Mouse (Mus musculus): Measurements from ENCODE around the gene Slc12a5. TPM values are rescaled to one million over a fixed set of nuclear protein-coding genes. Genes with fewer than 3 reads are reported as not detected.

Slc12a5 gene
- polyA plus RNA-seq, 1 experiment from 2014 or later = 0.93 TPM

Other genes starting within 250 kb of the Slc12a5 start
- gene Spint5, start 245.5 kb upstream of the Slc12a5 start, polyA plus RNA-seq (2016; fragmentation: Nextera tagmentation; extraction: Ambion mirVana) = not detected in 2 replicates
- gene Wfdc3, start 214.9 kb upstream of the Slc12a5 start, polyA plus RNA-seq (2016; fragmentation: Nextera tagmentation; extraction: Ambion mirVana) = 0.61 and 1.0 TPM in 2 replicates
- gene Dnttip1, start 214.8 kb upstream of the Slc12a5 start, polyA plus RNA-seq (2016; fragmentation: Nextera tagmentation; extraction: Ambion mirVana) = 80.6 and 81.1 TPM in 2 replicates
- gene Ube2c, start 190.9 kb upstream of the Slc12a5 start, polyA plus RNA-seq (2016; fragmentation: Nextera tagmentation; extraction: Ambion mirVana) = 638 and 648 TPM in 2 replicates
- gene Tnnc2, start 180.8 kb upstream of the Slc12a5 start, polyA plus RNA-seq (2016; fragmentation: Nextera tagmentation; extraction: Ambion mirVana) = not detected in 2 replicates
- gene Snx21, start 175.0 kb upstream of the Slc12a5 start, polyA plus RNA-seq (2016; fragmentation: Nextera tagmentation; extraction: Ambion mirVana) = 10.4 and 11.0 TPM in 2 replicates
- gene Acot8, start 155.9 kb upstream of the Slc12a5 start, polyA plus RNA-seq (2016; fragmentation: Nextera tagmentation; extraction: Ambion mirVana) = 15.3 and 16.3 TPM in 2 replicates
- gene Zswim3, start 155.7 kb upstream of the Slc12a5 start, polyA plus RNA-seq (2016; fragmentation: Nextera tagmentation; extraction: Ambion mirVana) = 8.6 and 9.2 TPM in 2 replicates
- 25.5 and 25.9 TPM in 2 replicates for gene Zswim1, start 138.1 kb upstream of the Slc12a5 start, polyA plus RNA-seq (2016; fragmentation: Nextera tagmentation; extraction: Ambion mirVana)
- gene Spata25, start 132.3 kb upstream of the Slc12a5 start, polyA plus RNA-seq (2016; fragmentation: Nextera tagmentation; extraction: Ambion mirVana) = 0.19 TPM in 1 of 2 replicates, not detected in the other
- gene Ctsa, start 127.9 kb upstream of the Slc12a5 start, polyA plus RNA-seq (2016; fragmentation: Nextera tagmentation; extraction: Ambion mirVana) = 77.8 and 80.4 TPM in 2 replicates
- 3.9 and 4.5 TPM in 2 replicates for gene Neurl2, start 127.3 kb upstream of the Slc12a5 start, polyA plus RNA-seq (2016; fragmentation: Nextera tagmentation; extraction: Ambion mirVana)
- 36.6 and 40.0 TPM in 2 replicates for gene Pltp, start 103.1 kb upstream of the Slc12a5 start, polyA plus RNA-seq (2016; fragmentation: Nextera tagmentation; extraction: Ambion mirVana)
- gene Pcif1, start 81.5 kb upstream of the Slc12a5 start, polyA plus RNA-seq (2016; fragmentation: Nextera tagmentation; extraction: Ambion mirVana) = 78.3 and 84.6 TPM in 2 replicates
- 16.0 and 16.6 TPM in 2 replicates for gene Zfp335, start 49.0 kb upstream of the Slc12a5 start, polyA plus RNA-seq (2016; fragmentation: Nextera tagmentation; extraction: Ambion mirVana)
- gene Mmp9, start 20.0 kb upstream of the Slc12a5 start, polyA plus RNA-seq (2016; fragmentation: Nextera tagmentation; extraction: Ambion mirVana) = 0.45 TPM in 1 of 2 replicates, not detected in the other
- gene Ncoa5, start 74.1 kb downstream of the Slc12a5 start, polyA plus RNA-seq (2016; fragmentation: Nextera tagmentation; extraction: Ambion mirVana) = 101 and 103 TPM in 2 replicates
- 4.4 and 5.6 TPM in 2 replicates for gene Cd40, start 94.8 kb downstream of the Slc12a5 start, polyA plus RNA-seq (2016; fragmentation: Nextera tagmentation; extraction: Ambion mirVana)
- not detected in 2 replicates for gene 1700025C18Rik, start 129.9 kb downstream of the Slc12a5 start, polyA plus RNA-seq (2016; fragmentation: Nextera tagmentation; extraction: Ambion mirVana)

All from forebrain, embryonic 10.5 days (tissue).